Mouse (Mus musculus): ENCODE results near the gene Fcna. TPM values are rescaled to one million over a fixed set of nuclear protein-coding genes. Genes with fewer than 3 reads are reported as not detected.
A peak's percentile ranks its signal among the peaks of the same experiment; 100 is the strongest.

The Fcna gene
- 3.9 and 4.0 TPM in 2 replicates for polyA plus RNA-seq (2014; fragmentation: Nextera tagmentation; extraction: Ambion mirVana)

DNA sequence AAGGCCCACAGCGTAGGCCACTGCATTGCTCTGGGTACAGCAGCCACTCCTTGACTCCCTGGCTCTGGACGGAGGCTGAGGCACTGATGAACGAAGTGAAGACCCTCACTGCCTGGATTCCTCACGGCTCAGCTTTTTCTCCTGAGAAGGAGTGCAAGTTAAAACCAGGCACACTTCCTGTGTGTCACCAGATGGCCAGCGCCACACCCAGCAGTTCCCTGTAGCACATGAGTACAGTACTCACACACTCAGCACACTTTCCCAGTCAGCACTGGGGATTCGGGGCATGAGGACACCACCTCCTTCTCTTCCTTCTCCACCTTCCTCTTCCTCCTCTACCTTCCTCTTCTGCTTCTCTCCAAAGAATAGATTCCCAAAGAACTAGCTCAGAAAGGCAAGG lies at the start of gene Fcna:
Gene Fcna (minus strand): TSS at position 220 of the 400 bp plus-strand sequence.
- Histone ChIP-seq H3K36me3 (replicated peaks; ENCODE audit: control insufficient read depth, insufficient read depth) (no peaks in the 10 kb centered on the region), H3K9ac (no peak within 1 kb of the TSS), H3K27me3 (ENCODE audit: control insufficient read depth, insufficient read depth, low read length) (no peaks in the 10 kb centered on the region), H3K9me3 (ENCODE audit: control insufficient read depth, low read length) (no peaks in the 10 kb centered on the region), H3K27ac (no peak within 1 kb of the TSS), H3K4me1 (replicated peaks; ENCODE audit: control insufficient read depth, insufficient read depth, low read length) (no peaks in the 10 kb centered on the region), H3K4me3 (replicated peaks; ENCODE audit: low read length) (no peak within 1 kb of the TSS), H3K4me2 (replicated peaks) (no peak within 1 kb of the TSS)
- ATAC-seq (ENCODE audit: low FRiP score): no peak
- WGBS: 83% methylated on average over 6 of the region's 6 CpGs
- DNase-seq (ENCODE audit: low spot score): no peak

DNA sequence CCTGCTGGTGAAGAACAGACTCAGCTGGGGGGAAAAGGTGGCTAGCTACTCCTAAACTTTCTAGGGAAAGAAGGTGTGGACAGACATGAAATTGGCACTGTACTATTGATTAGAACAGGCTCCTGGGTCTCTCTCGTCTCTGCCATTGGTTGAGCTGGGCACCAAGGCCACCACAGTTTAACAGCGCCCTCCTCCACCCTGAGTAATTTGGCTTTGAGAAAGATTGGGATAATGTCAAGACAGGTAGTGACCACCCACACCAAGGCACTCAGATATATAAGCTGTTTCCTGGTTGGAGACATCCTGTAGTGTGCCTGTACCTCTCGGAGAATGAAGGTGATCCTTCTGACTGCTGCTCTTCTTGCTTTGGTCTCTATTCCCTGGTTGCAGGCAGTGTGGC lies 48.7 kb upstream of the Fcna start, which contains the start of gene Lcn6:
Gene Lcn6 (plus strand): TSS at position 301 of the 400 bp plus-strand sequence.
- Histone ChIP-seq H3K27me3 (ENCODE audit: control insufficient read depth, insufficient read depth, low read length) (no peaks in the 10 kb centered on the region), H3K9ac (no peak within 1 kb of the TSS), H3K9me3 (ENCODE audit: control insufficient read depth, low read length) (no peaks in the 10 kb centered on the region), H3K36me3 (replicated peaks; ENCODE audit: control insufficient read depth, insufficient read depth) (no peaks in the 10 kb centered on the region), H3K27ac (no peak within 1 kb of the TSS), H3K4me1 (replicated peaks; ENCODE audit: control insufficient read depth, insufficient read depth, low read length) (no peaks in the 10 kb centered on the region), H3K4me3 (replicated peaks; ENCODE audit: low read length) (no peak within 1 kb of the TSS), H3K4me2 (replicated peaks) (no peak within 1 kb of the TSS)
- 95% methylated on average over 3 of the region's 3 CpGs for WGBS
- DNase-seq (ENCODE audit: low spot score) (no peak), ATAC-seq (ENCODE audit: low FRiP score) (no peak)

DNA sequence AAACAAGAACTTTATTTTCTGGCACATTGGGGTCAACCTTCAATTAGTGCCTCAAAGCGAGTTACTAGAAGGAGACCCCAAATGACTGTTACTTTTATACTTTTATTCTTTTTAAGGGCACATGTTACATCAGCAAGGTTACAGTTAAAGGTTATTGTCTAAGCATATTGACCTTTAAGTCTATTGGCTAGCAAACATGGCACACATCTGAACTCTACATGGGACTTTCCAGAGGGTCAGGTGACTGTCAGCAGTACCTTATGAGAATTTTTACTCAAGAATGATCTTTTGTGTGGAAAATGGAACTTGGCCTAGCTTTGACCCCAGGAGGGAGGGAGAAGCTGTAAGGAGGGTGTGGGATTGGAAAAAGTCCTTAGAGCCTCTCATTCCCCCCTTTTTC lies 38.7 kb upstream of the Fcna start:
- 72% methylated on average over 1 of the region's 1 CpGs for WGBS
- no peaks in the 10 kb centered on the region for H3K9me3 ChIP-seq (ENCODE audit: control insufficient read depth, low read length)

GRCm38 (mm10) chr2:25664125-25664524 lies 36.3 kb upstream of the Fcna start:
- DNase-seq (ENCODE audit: low spot score) (no peak), ATAC-seq (ENCODE audit: low FRiP score) (no peak)
- no peaks in the 10 kb centered on the region for H3K27me3 ChIP-seq (ENCODE audit: control insufficient read depth, insufficient read depth, low read length)
- no peak overlapping the region for H3K4me3 ChIP-seq (replicated peaks; ENCODE audit: low read length)
- no peak overlapping the region for H3K9ac ChIP-seq
- WGBS: 83% methylated on average over 5 of the region's 5 CpGs
- no peak overlapping the region for H3K27ac ChIP-seq
- H3K4me1 ChIP-seq (replicated peaks; ENCODE audit: control insufficient read depth, insufficient read depth, low read length): no peaks in the 10 kb centered on the region
- no peaks in the 10 kb centered on the region for H3K36me3 ChIP-seq (replicated peaks; ENCODE audit: control insufficient read depth, insufficient read depth)
- no peaks in the 10 kb centered on the region for H3K9me3 ChIP-seq (ENCODE audit: control insufficient read depth, low read length)
- H3K4me2 ChIP-seq (replicated peaks): no peak overlapping the region

More for the DNA sequence above, 38.7 kb upstream of the Fcna start:
- no peak overlapping the region for H3K27ac ChIP-seq
- H3K4me2 ChIP-seq (replicated peaks): no peak overlapping the region
- H3K27me3 ChIP-seq (ENCODE audit: control insufficient read depth, insufficient read depth, low read length): no peaks in the 10 kb centered on the region
- H3K4me1 ChIP-seq (replicated peaks; ENCODE audit: control insufficient read depth, insufficient read depth, low read length): no peaks in the 10 kb centered on the region
- no peak overlapping the region for H3K4me3 ChIP-seq (replicated peaks; ENCODE audit: low read length)
- no peaks in the 10 kb centered on the region for H3K36me3 ChIP-seq (replicated peaks; ENCODE audit: control insufficient read depth, insufficient read depth)
- H3K9ac ChIP-seq: no peak overlapping the region
- no peak for ATAC-seq (ENCODE audit: low FRiP score)
- no peak for DNase-seq (ENCODE audit: low spot score)

DNA sequence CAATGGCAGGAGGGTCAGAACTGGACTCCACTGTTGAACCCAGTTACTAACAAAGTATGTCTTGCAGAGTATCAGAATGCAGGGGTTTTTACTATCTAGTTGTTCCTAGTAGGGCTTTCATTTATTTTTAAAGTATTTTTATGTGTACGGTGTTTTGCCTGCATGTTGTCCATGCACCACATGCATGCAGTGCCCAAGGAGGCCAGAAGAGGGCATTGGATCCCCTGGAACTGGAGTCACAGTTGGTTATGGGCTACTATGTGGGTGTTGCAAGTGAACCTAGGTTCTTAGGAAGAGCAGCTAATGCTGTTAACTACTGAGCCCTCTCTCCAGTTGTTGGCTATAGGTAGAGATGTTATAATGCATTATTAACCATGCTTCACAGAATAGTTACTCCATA lies 35.7 kb upstream of the Fcna start:
- WGBS: 73% methylated on average over 1 of the region's 1 CpGs
- H3K36me3 ChIP-seq (replicated peaks; ENCODE audit: control insufficient read depth, insufficient read depth): no peaks in the 10 kb centered on the region
- H3K9ac ChIP-seq: no peak overlapping the region
- H3K4me3 ChIP-seq (replicated peaks; ENCODE audit: low read length): no peak overlapping the region
- no peaks in the 10 kb centered on the region for H3K9me3 ChIP-seq (ENCODE audit: control insufficient read depth, low read length)
- H3K4me2 ChIP-seq (replicated peaks): no peak overlapping the region
- ATAC-seq (ENCODE audit: low FRiP score) (no peak), DNase-seq (ENCODE audit: low spot score) (peak; percentile 44)
- no peaks in the 10 kb centered on the region for H3K4me1 ChIP-seq (replicated peaks; ENCODE audit: control insufficient read depth, insufficient read depth, low read length)
- no peak overlapping the region for H3K27ac ChIP-seq
- no peaks in the 10 kb centered on the region for H3K27me3 ChIP-seq (ENCODE audit: control insufficient read depth, insufficient read depth, low read length)

DNA sequence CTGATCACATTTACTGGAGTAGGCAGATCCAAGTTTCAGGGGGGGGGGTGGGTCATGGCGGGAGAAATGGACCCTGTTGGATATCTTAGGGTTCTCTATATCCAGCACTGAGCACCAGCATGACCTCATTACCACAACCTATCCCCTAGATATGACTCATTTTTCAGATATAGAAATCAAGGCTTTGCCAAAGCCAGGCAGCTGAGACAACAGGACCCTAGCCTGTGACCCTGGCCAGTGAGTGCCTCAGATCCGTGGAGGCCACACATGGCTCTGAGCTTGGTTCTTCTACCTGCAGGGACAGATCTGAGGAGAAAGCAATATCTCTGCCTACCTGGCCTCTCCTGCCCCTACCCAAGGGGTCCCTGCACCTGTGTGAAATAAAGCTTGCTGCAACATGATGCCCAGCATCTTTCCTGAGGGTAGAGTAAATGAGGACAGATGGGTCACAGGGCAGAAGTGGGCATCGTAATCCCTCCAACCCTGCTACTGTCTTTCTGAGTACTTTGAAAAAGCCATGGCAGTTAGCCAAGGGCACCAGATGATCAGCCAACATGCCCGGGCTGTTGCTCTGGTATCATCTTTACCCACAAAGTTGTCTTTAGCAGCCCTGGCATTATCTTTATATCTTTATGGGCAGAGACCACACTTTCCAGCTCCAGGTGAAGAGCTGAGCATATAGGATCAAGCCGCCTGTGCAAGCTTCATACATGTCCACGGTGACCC lies 33.6 kb upstream of the Fcna start:
- no peaks in the 10 kb centered on the region for H3K9me3 ChIP-seq (ENCODE audit: control insufficient read depth, low read length)
- WGBS: 82% methylated on average over 6 of the region's 6 CpGs
- no peaks in the 10 kb centered on the region for H3K27me3 ChIP-seq (ENCODE audit: control insufficient read depth, insufficient read depth, low read length)
- ATAC-seq (ENCODE audit: low FRiP score) (no peak), DNase-seq (ENCODE audit: low spot score) (no peak)
- no peaks in the 10 kb centered on the region for H3K36me3 ChIP-seq (replicated peaks; ENCODE audit: control insufficient read depth, insufficient read depth)
- H3K9ac ChIP-seq: no peak overlapping the region
- no peak overlapping the region for H3K4me3 ChIP-seq (replicated peaks; ENCODE audit: low read length)
- no peak overlapping the region for H3K4me2 ChIP-seq (replicated peaks)
- no peak overlapping the region for H3K27ac ChIP-seq
- no peaks in the 10 kb centered on the region for H3K4me1 ChIP-seq (replicated peaks; ENCODE audit: control insufficient read depth, insufficient read depth, low read length)

- no peaks in the 10 kb centered on the region for H3K9me3 ChIP-seq (ENCODE audit: control insufficient read depth, low read length)
- DNase-seq (ENCODE audit: low spot score) (no peak), ATAC-seq (ENCODE audit: low FRiP score) (no peak)
- H3K9ac ChIP-seq: no peak overlapping the region
- no peaks in the 10 kb centered on the region for H3K27me3 ChIP-seq (ENCODE audit: control insufficient read depth, insufficient read depth, low read length)
- 91% methylated on average over 8 of the region's 8 CpGs for WGBS
- no peaks in the 10 kb centered on the region for H3K4me1 ChIP-seq (replicated peaks; ENCODE audit: control insufficient read depth, insufficient read depth, low read length)
- H3K4me2 ChIP-seq (replicated peaks): no peak overlapping the region
- no peak overlapping the region for H3K4me3 ChIP-seq (replicated peaks; ENCODE audit: low read length)
- no peak overlapping the region for H3K27ac ChIP-seq
- H3K36me3 ChIP-seq (replicated peaks; ENCODE audit: control insufficient read depth, insufficient read depth): no peaks in the 10 kb centered on the region
These were observed 32.4 kb upstream of the Fcna start for GRCm38 (mm10) chr2:25660279-25660678.

DNA sequence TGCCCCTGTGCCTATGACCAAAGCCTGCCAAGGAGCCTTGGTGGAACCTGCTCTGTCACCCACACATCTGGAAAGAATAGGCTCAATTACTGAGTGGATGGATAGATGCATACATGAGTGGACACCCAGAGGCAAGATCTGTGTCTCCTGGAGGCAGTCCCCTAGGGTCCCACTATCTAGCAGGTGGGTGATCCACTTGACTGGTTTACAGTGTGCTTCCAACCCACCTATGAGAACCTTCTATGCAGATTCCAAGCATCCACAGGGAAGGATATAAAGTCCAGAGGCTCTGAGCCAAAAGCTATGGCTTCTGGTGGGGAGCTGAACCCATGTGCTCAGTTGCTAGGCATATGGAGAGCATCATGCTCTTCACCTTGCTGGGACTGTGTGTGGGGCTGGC lies 29.8 kb upstream of the Fcna start, which contains the start of gene Lcn5:
Gene Lcn5 (plus strand): TSS at position 301 of the 400 bp plus-strand sequence.
- no peak within 1 kb of the TSS for H3K9ac ChIP-seq
- no peak within 1 kb of the TSS for H3K4me2 ChIP-seq (replicated peaks)
- no peaks in the 10 kb centered on the region for H3K27me3 ChIP-seq (ENCODE audit: control insufficient read depth, insufficient read depth, low read length)
- no peak within 1 kb of the TSS for H3K4me3 ChIP-seq (replicated peaks; ENCODE audit: low read length)
- ATAC-seq (ENCODE audit: low FRiP score) (no peak), DNase-seq (ENCODE audit: low spot score) (no peak)
- H3K36me3 ChIP-seq (replicated peaks; ENCODE audit: control insufficient read depth, insufficient read depth): no peaks in the 10 kb centered on the region
- no peaks in the 10 kb centered on the region for H3K9me3 ChIP-seq (ENCODE audit: control insufficient read depth, low read length)
- H3K4me1 ChIP-seq (replicated peaks; ENCODE audit: control insufficient read depth, insufficient read depth, low read length): no peaks in the 10 kb centered on the region
- no peak within 1 kb of the TSS for H3K27ac ChIP-seq

GRCm38 (mm10) chr2:25657246-25657645 lies 29.4 kb upstream of the Fcna start:
- WGBS: 89% methylated on average over 4 of the region's 4 CpGs
- DNase-seq (ENCODE audit: low spot score) (no peak), ATAC-seq (ENCODE audit: low FRiP score) (no peak)
- H3K36me3 ChIP-seq (replicated peaks; ENCODE audit: control insufficient read depth, insufficient read depth): no peaks in the 10 kb centered on the region
- no peaks in the 10 kb centered on the region for H3K4me1 ChIP-seq (replicated peaks; ENCODE audit: control insufficient read depth, insufficient read depth, low read length)
- H3K9me3 ChIP-seq (ENCODE audit: control insufficient read depth, low read length): no peaks in the 10 kb centered on the region
- H3K9ac ChIP-seq: no peak overlapping the region
- no peaks in the 10 kb centered on the region for H3K27me3 ChIP-seq (ENCODE audit: control insufficient read depth, insufficient read depth, low read length)
- no peak overlapping the region for H3K4me3 ChIP-seq (replicated peaks; ENCODE audit: low read length)
- H3K27ac ChIP-seq: no peak overlapping the region
- no peak overlapping the region for H3K4me2 ChIP-seq (replicated peaks)

DNA sequence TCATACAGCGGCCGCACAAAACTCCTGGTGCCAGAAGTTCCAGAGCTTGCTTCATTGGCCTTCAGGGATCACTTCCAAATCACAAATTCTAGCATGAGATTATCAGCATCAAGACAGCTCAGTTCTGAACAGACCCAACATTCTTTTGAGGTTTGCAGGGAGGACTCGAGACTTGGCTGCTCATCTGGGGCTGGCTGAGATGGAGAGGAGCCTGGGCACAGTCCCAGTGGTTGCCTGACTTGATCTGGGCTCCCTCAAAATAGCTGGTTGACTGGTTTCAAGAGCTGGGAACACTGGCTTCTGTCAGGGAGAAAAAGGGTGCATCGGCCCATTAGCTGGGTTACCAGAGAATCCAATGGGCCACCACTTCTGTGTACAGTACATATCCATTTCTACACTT lies 28.9 kb upstream of the Fcna start:
- DNase-seq (ENCODE audit: low spot score): no peak
- WGBS: 87% methylated on average over 4 of the region's 4 CpGs
- H3K4me1 ChIP-seq (replicated peaks; ENCODE audit: control insufficient read depth, insufficient read depth, low read length): no peaks in the 10 kb centered on the region
- no peak overlapping the region for H3K9ac ChIP-seq
- no peak for ATAC-seq (ENCODE audit: low FRiP score)
- no peaks in the 10 kb centered on the region for H3K9me3 ChIP-seq (ENCODE audit: control insufficient read depth, low read length)
- H3K4me2 ChIP-seq (replicated peaks): no peak overlapping the region
- no peaks in the 10 kb centered on the region for H3K36me3 ChIP-seq (replicated peaks; ENCODE audit: control insufficient read depth, insufficient read depth)
- H3K27me3 ChIP-seq (ENCODE audit: control insufficient read depth, insufficient read depth, low read length): no peaks in the 10 kb centered on the region
- H3K4me3 ChIP-seq (replicated peaks; ENCODE audit: low read length): no peak overlapping the region
- no peak overlapping the region for H3K27ac ChIP-seq

Measured in hindbrain, embryonic 14.5 days (tissue).